ENCODE assay signal across 18 mouse cellular contexts in the genomic region with DNA sequence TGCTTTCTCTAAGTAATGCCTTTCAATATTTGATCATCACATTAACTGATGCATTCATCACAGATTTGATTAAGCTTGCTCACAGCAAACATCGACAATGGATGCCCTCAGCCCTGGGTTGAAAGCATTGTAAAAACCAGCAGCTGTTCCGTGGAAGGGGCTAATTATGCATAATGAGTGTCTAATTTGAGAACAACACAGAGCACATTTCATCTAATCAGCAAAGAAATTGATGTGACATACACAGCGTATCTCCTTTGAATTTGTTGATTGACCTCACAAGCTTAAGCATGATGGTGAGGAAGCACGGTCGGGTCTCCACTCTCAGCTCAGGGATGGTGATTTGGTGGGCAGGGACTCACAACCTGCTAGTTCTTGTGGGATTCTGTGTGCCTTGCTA.
DNase-seq lines count a peak whose midpoint lies in the region; ATAC-seq and TF ChIP-seq lines count a peak whose summit lies in the region.
"Had no signal": no experiment of that assay in that cellular context is flagged by ENCODE, and none has a peak within 500 bp of the region (broad histone marks: within the 10 kb centered on the region; RNA-seq: fewer than 3 reads in every experiment).

No protein-coding gene starts in this region.

- no peak for TF ChIP-seq CTCF in hindbrain, postnatal 0 days (IDR thresholded peaks at IDR 0.05; ENCODE audit: low read depth)
- TF ChIP-seq CTCF in liver, postnatal 0 days (IDR thresholded peaks at IDR 0.05; ENCODE audit: low read depth): no peak

- peak; percentile 60; the same call in 1 of the 2 replicates for ATAC-seq in hindbrain, embryonic 11.5 days (ENCODE audit: low FRiP score)
- ATAC-seq in hindbrain, postnatal 0 days: no peak
- ATAC-seq in forebrain, embryonic 14.5 days: peak; percentile 87
- 0 out of 2 replicates have a peak, but pooled peaks have one; percentile 52 for ATAC-seq in midbrain, embryonic 15.5 days (replicated peaks)
- no peak for ATAC-seq in liver, postnatal 0 days
- ATAC-seq in inflammation-experienced regulatory T-cells, adult 6 months: no peak
- ATAC-seq: liver, embryonic 12.5 days had no signal

- no peak overlapping the region for H3K27ac ChIP-seq in hindbrain, embryonic 11.5 days (ENCODE audit: low read depth, low read length)
- no peak overlapping the region for H3K27ac ChIP-seq in hindbrain, postnatal 0 days
- no peak overlapping the region for H3K27ac ChIP-seq in forebrain, embryonic 14.5 days (ENCODE audit: low read depth, low read length)
- H3K27ac ChIP-seq in midbrain, embryonic 15.5 days: no peak overlapping the region
- no peak overlapping the region for H3K27ac ChIP-seq in liver, postnatal 0 days (ENCODE audit: low read depth)
- H3K27ac ChIP-seq: heart, adult 2 months; hindbrain, embryonic 15.5 days; liver, embryonic 12.5 days had no signal

- H3K4me2 ChIP-seq in hindbrain, embryonic 11.5 days (replicated peaks; ENCODE audit: low read depth, low read length): no peak overlapping the region
- no peak overlapping the region for H3K4me2 ChIP-seq in hindbrain, postnatal 0 days (ENCODE audit: low read depth, low read length)
- H3K4me2 ChIP-seq in forebrain, embryonic 14.5 days (ENCODE audit: low read length): no peak overlapping the region
- H3K4me2 ChIP-seq in midbrain, embryonic 15.5 days: no peak overlapping the region
- no peak overlapping the region for H3K4me2 ChIP-seq in liver, postnatal 0 days (ENCODE audit: low read depth, low read length)
- H3K4me2 ChIP-seq: hindbrain, embryonic 15.5 days; liver, embryonic 12.5 days; lung, embryonic 14.5 days had no signal

- no peaks in the 10 kb centered on the region for H3K9me3 ChIP-seq in hindbrain, embryonic 11.5 days (ENCODE audit: control insufficient read depth, low read length)
- H3K9me3 ChIP-seq in hindbrain, postnatal 0 days (ENCODE audit: low read length): no peaks in the 10 kb centered on the region
- H3K9me3 ChIP-seq in forebrain, embryonic 14.5 days (replicated peaks; ENCODE audit: control insufficient read depth, low read length): no peaks in the 10 kb centered on the region
- no peaks in the 10 kb centered on the region for H3K9me3 ChIP-seq in midbrain, embryonic 15.5 days
- H3K9me3 ChIP-seq in liver, postnatal 0 days (ENCODE audit: low read length): no peaks in the 10 kb centered on the region
- H3K9me3 ChIP-seq: hindbrain, embryonic 15.5 days; liver, embryonic 12.5 days had no signal

- H3K4me1 ChIP-seq in hindbrain, embryonic 11.5 days (replicated peaks; ENCODE audit: control insufficient read depth, insufficient read depth, low read length): no peaks in the 10 kb centered on the region
- H3K4me1 ChIP-seq in hindbrain, postnatal 0 days (ENCODE audit: insufficient read depth, low read length): no peaks in the 10 kb centered on the region
- H3K4me1 ChIP-seq in forebrain, embryonic 14.5 days (ENCODE audit: control insufficient read depth, insufficient read depth, low read length): peaks cover 3% of the 10 kb centered on the region; the same call in 1 of the 2 replicates
- H3K4me1 ChIP-seq in midbrain, embryonic 15.5 days: no peaks in the 10 kb centered on the region; the same call in 1 of the 2 replicates
- H3K4me1 ChIP-seq in liver, postnatal 0 days (ENCODE audit: insufficient read depth): no peaks in the 10 kb centered on the region
- H3K4me1 ChIP-seq: hindbrain, embryonic 15.5 days; liver, embryonic 12.5 days had no signal

- H3K9ac ChIP-seq in hindbrain, embryonic 11.5 days (ENCODE audit: low read depth, low read length): no peak overlapping the region
- no peak overlapping the region for H3K9ac ChIP-seq in hindbrain, postnatal 0 days (replicated peaks; ENCODE audit: low read length)
- H3K9ac ChIP-seq in forebrain, embryonic 14.5 days (ENCODE audit: low read length): no peak overlapping the region
- H3K9ac ChIP-seq in midbrain, embryonic 15.5 days: no peak overlapping the region
- H3K9ac ChIP-seq in liver, postnatal 0 days (replicated peaks): no peak overlapping the region
- H3K9ac ChIP-seq: hindbrain, embryonic 15.5 days; liver, embryonic 12.5 days; lung, embryonic 14.5 days had no signal

- TF ChIP-seq EP300 in liver, postnatal 0 days (IDR thresholded peaks at IDR 0.05; ENCODE audit: low read depth): no peak

- no peak overlapping the region for H3K4me3 ChIP-seq in hindbrain, embryonic 11.5 days (ENCODE audit: low read depth, low read length)
- no peak overlapping the region for H3K4me3 ChIP-seq in hindbrain, postnatal 0 days (ENCODE audit: low read length)
- no peak overlapping the region for H3K4me3 ChIP-seq in forebrain, embryonic 14.5 days (ENCODE audit: low read depth, low read length)
- no peak overlapping the region for H3K4me3 ChIP-seq in midbrain, embryonic 15.5 days
- H3K4me3 ChIP-seq in liver, postnatal 0 days (ENCODE audit: low read depth, low read length): no peak overlapping the region
- H3K4me3 ChIP-seq: heart, adult 2 months; hindbrain, embryonic 15.5 days; liver, embryonic 12.5 days had no signal

- H3K36me3 ChIP-seq in hindbrain, embryonic 11.5 days (ENCODE audit: control insufficient read depth, insufficient read depth, low read length): no peaks in the 10 kb centered on the region
- H3K36me3 ChIP-seq in hindbrain, postnatal 0 days (ENCODE audit: insufficient read depth, low read length): no peaks in the 10 kb centered on the region
- H3K36me3 ChIP-seq in forebrain, embryonic 14.5 days (ENCODE audit: control insufficient read depth, insufficient read depth, low read length): no peaks in the 10 kb centered on the region
- H3K36me3 ChIP-seq in midbrain, embryonic 15.5 days (replicated peaks): no peaks in the 10 kb centered on the region
- H3K36me3 ChIP-seq in liver, postnatal 0 days (replicated peaks; ENCODE audit: insufficient read depth, low read length): no peaks in the 10 kb centered on the region
- H3K36me3 ChIP-seq: hindbrain, embryonic 15.5 days; liver, embryonic 12.5 days had no signal

- no peaks in the 10 kb centered on the region for H3K27me3 ChIP-seq in hindbrain, embryonic 11.5 days (ENCODE audit: control insufficient read depth, insufficient read depth, low read length)
- H3K27me3 ChIP-seq in hindbrain, postnatal 0 days (ENCODE audit: insufficient read depth, low read length): no peaks in the 10 kb centered on the region
- no peaks in the 10 kb centered on the region for H3K27me3 ChIP-seq in forebrain, embryonic 14.5 days (replicated peaks; ENCODE audit: control insufficient read depth, insufficient read depth, low read length)
- H3K27me3 ChIP-seq in midbrain, embryonic 15.5 days (replicated peaks): no peaks in the 10 kb centered on the region
- no peaks in the 10 kb centered on the region for H3K27me3 ChIP-seq in liver, postnatal 0 days (ENCODE audit: insufficient read depth, low read length)
- H3K27me3 ChIP-seq: CH12.LX; hindbrain, embryonic 15.5 days; liver, embryonic 12.5 days had no signal

- no peak for DNase-seq in hindbrain, embryonic 11.5 days (ENCODE audit: low spot score)
- DNase-seq in hindbrain, postnatal 0 days (ENCODE audit: low spot score): no peak
- peak; percentile 81 for DNase-seq in Muller cell, postnatal 12 days (ENCODE audit: inconsistent ontology term)
- DNase-seq in forebrain, embryonic 14.5 days (ENCODE audit: low spot score): peak; percentile 71
- no peak for DNase-seq in liver, postnatal 0 days
- no peak for DNase-seq in urinary bladder, postnatal 25 days (ENCODE audit: low spot score)
- DNase-seq: cerebellum, adult 2 months; gastrocnemius, postnatal 10 days; heart, adult 2 months; kidney, adult 11 months; lung, embryonic 14.5 days; lung, postnatal 4 days; thymus, postnatal 14 days had no signal

- WGBS in hindbrain, embryonic 11.5 days: 52% methylated on average over 5 of the region's 5 CpGs
- 26% methylated on average over 5 of the region's 5 CpGs for WGBS in hindbrain, postnatal 0 days
- 9% methylated on average over 5 of the region's 5 CpGs for WGBS in forebrain, embryonic 14.5 days
- WGBS in midbrain, embryonic 15.5 days: 24% methylated on average over 5 of the region's 5 CpGs
- 74% methylated on average over 5 of the region's 5 CpGs for WGBS in liver, postnatal 0 days (ENCODE audit: insufficient replicate concordance)

Comparison
In these comparisons a context has a peak if more than half of its experiments do, and no peak if none do; other contexts are left out.
1. ATAC-seq: peak in hindbrain, embryonic 11.5 days (single experiment), forebrain, embryonic 14.5 days (single experiment) and midbrain, embryonic 15.5 days (single experiment); none in hindbrain, postnatal 0 days (single experiment), liver, postnatal 0 days (single experiment) and inflammation-experienced regulatory T-cells, adult 6 months (single experiment).
2. DNase-seq: peak in Muller cell, postnatal 12 days (single experiment) and forebrain, embryonic 14.5 days (single experiment); none in hindbrain, embryonic 11.5 days (single experiment), hindbrain, postnatal 0 days (single experiment), liver, postnatal 0 days (single experiment) and urinary bladder, postnatal 25 days (single experiment).